Mouse (Mus musculus): ENCODE results near the gene Cytip. TPM values are rescaled to one million over a fixed set of nuclear protein-coding genes. Genes with fewer than 3 reads are reported as not detected.

The Cytip gene
- polyA plus RNA-seq, 1 experiment from 2014 or later = 0.19 TPM

- DNase-seq (ENCODE audit: low spot score) = no peak
- WGBS = 84% methylated on average over 2 of the region's 2 CpGs
- H3K4me3 ChIP-seq (ENCODE audit: low read depth, low read length) = no peak overlapping the region
- no peaks in the 10 kb centered on the region for H3K36me3 ChIP-seq (ENCODE audit: control insufficient read depth, insufficient read depth, low read length)
- no peaks in the 10 kb centered on the region for H3K27me3 ChIP-seq (ENCODE audit: control insufficient read depth, insufficient read depth, low read length)
- no peak overlapping the region for H3K9ac ChIP-seq (ENCODE audit: low read length)
- no peak overlapping the region for H3K27ac ChIP-seq (ENCODE audit: low read depth, low read length)
- no peaks in the 10 kb centered on the region for H3K4me1 ChIP-seq (ENCODE audit: control insufficient read depth, insufficient read depth, low read length)
- no peaks in the 10 kb centered on the region for H3K9me3 ChIP-seq (ENCODE audit: control insufficient read depth, low read length)
- ATAC-seq (ENCODE audit: insufficient read depth, low FRiP score, low TSS enrichment) = no peak
- no peak overlapping the region for H3K4me2 ChIP-seq (ENCODE audit: low read depth)
Measured at GRCm38 (mm10) chr2:58169173-58169572, 26.2 kb downstream of the Cytip start.

- no peak overlapping the region for H3K4me2 ChIP-seq (ENCODE audit: low read depth)
- no peak overlapping the region for H3K4me3 ChIP-seq (ENCODE audit: low read depth, low read length)
- no peak overlapping the region for H3K9ac ChIP-seq (ENCODE audit: low read length)
- no peak overlapping the region for H3K27ac ChIP-seq (ENCODE audit: low read depth, low read length)
- H3K9me3 ChIP-seq (ENCODE audit: control insufficient read depth, low read length) = no peaks in the 10 kb centered on the region
- no peak for ATAC-seq (ENCODE audit: insufficient read depth, low FRiP score, low TSS enrichment)
- no peak for DNase-seq (ENCODE audit: low spot score)
- no peaks in the 10 kb centered on the region for H3K36me3 ChIP-seq (ENCODE audit: control insufficient read depth, insufficient read depth, low read length)
- no peaks in the 10 kb centered on the region for H3K4me1 ChIP-seq (ENCODE audit: control insufficient read depth, insufficient read depth, low read length)
- WGBS = 83% methylated on average over 3 of the region's 3 CpGs
- H3K27me3 ChIP-seq (ENCODE audit: control insufficient read depth, insufficient read depth, low read length) = no peaks in the 10 kb centered on the region
Measured at GRCm38 (mm10) chr2:58167654-58168053, 27.7 kb downstream of the Cytip start.

- Histone ChIP-seq H3K36me3 (ENCODE audit: control insufficient read depth, insufficient read depth, low read length) (no peaks in the 10 kb centered on the region), H3K27me3 (ENCODE audit: control insufficient read depth, insufficient read depth, low read length) (no peaks in the 10 kb centered on the region), H3K4me3 (ENCODE audit: low read depth, low read length) (no peak overlapping the region), H3K9ac (ENCODE audit: low read length) (no peak overlapping the region), H3K9me3 (ENCODE audit: control insufficient read depth, low read length) (no peaks in the 10 kb centered on the region), H3K4me1 (ENCODE audit: control insufficient read depth, insufficient read depth, low read length) (no peaks in the 10 kb centered on the region), H3K4me2 (ENCODE audit: low read depth) (no peak overlapping the region), H3K27ac (ENCODE audit: low read depth, low read length) (no peak overlapping the region)
- 78% methylated on average over 2 of the region's 2 CpGs for WGBS
- ATAC-seq (ENCODE audit: insufficient read depth, low FRiP score, low TSS enrichment) = no peak
- DNase-seq (ENCODE audit: low spot score) = no peak
Measured at GRCm38 (mm10) chr2:58166764-58167163, 28.6 kb downstream of the Cytip start.

- H3K27ac ChIP-seq (ENCODE audit: low read depth, low read length) = no peak overlapping the region
- H3K4me1 ChIP-seq (ENCODE audit: control insufficient read depth, insufficient read depth, low read length) = no peaks in the 10 kb centered on the region
- no peak overlapping the region for H3K4me3 ChIP-seq (ENCODE audit: low read depth, low read length)
- no peak overlapping the region for H3K4me2 ChIP-seq (ENCODE audit: low read depth)
- no peaks in the 10 kb centered on the region for H3K36me3 ChIP-seq (ENCODE audit: control insufficient read depth, insufficient read depth, low read length)
- H3K9me3 ChIP-seq (ENCODE audit: control insufficient read depth, low read length) = no peaks in the 10 kb centered on the region
- 57% methylated on average over 1 of the region's 1 CpGs for WGBS
- no peak for DNase-seq (ENCODE audit: low spot score)
- ATAC-seq (ENCODE audit: insufficient read depth, low FRiP score, low TSS enrichment) = no peak
- no peak overlapping the region for H3K9ac ChIP-seq (ENCODE audit: low read length)
- H3K27me3 ChIP-seq (ENCODE audit: control insufficient read depth, insufficient read depth, low read length) = no peaks in the 10 kb centered on the region
Measured at GRCm38 (mm10) chr2:58163457-58164181, 31.7 kb downstream of the Cytip start.

GRCm38 (mm10) chr2:58161813-58162212, 33.5 kb downstream of the Cytip start:
- Histone ChIP-seq H3K4me3 (ENCODE audit: low read depth, low read length) (no peak overlapping the region), H3K9ac (ENCODE audit: low read length) (no peak overlapping the region), H3K27me3 (ENCODE audit: control insufficient read depth, insufficient read depth, low read length) (no peaks in the 10 kb centered on the region), H3K36me3 (ENCODE audit: control insufficient read depth, insufficient read depth, low read length) (no peaks in the 10 kb centered on the region), H3K9me3 (ENCODE audit: control insufficient read depth, low read length) (no peaks in the 10 kb centered on the region), H3K4me1 (ENCODE audit: control insufficient read depth, insufficient read depth, low read length) (no peaks in the 10 kb centered on the region), H3K27ac (ENCODE audit: low read depth, low read length) (no peak overlapping the region), H3K4me2 (ENCODE audit: low read depth) (no peak overlapping the region)
- 83% methylated on average over 4 of the region's 4 CpGs for WGBS
- DNase-seq (ENCODE audit: low spot score) = no peak
- ATAC-seq (ENCODE audit: insufficient read depth, low FRiP score, low TSS enrichment) = no peak

GRCm38 (mm10) chr2:58160541-58161307, 34.6 kb downstream of the Cytip start:
- H3K27ac ChIP-seq (ENCODE audit: low read depth, low read length) = no peak overlapping the region

GRCm38 (mm10) chr2:58159880-58160279, 35.5 kb downstream of the Cytip start:
- no peak overlapping the region for H3K4me2 ChIP-seq (ENCODE audit: low read depth)
- no peaks in the 10 kb centered on the region for H3K27me3 ChIP-seq (ENCODE audit: control insufficient read depth, insufficient read depth, low read length)
- H3K27ac ChIP-seq (ENCODE audit: low read depth, low read length) = no peak overlapping the region
- DNase-seq (ENCODE audit: low spot score) (no peak), ATAC-seq (ENCODE audit: insufficient read depth, low FRiP score, low TSS enrichment) (no peak)
- H3K36me3 ChIP-seq (ENCODE audit: control insufficient read depth, insufficient read depth, low read length) = no peaks in the 10 kb centered on the region
- no peak overlapping the region for H3K4me3 ChIP-seq (ENCODE audit: low read depth, low read length)
- WGBS = 94% methylated on average over 13 of the region's 13 CpGs
- no peaks in the 10 kb centered on the region for H3K4me1 ChIP-seq (ENCODE audit: control insufficient read depth, insufficient read depth, low read length)
- no peak overlapping the region for H3K9ac ChIP-seq (ENCODE audit: low read length)
- no peaks in the 10 kb centered on the region for H3K9me3 ChIP-seq (ENCODE audit: control insufficient read depth, low read length)

More at GRCm38 (mm10) chr2:58160541-58161307, 34.6 kb downstream of the Cytip start:
- Histone ChIP-seq H3K9ac (ENCODE audit: low read length) (no peak overlapping the region), H3K4me1 (ENCODE audit: control insufficient read depth, insufficient read depth, low read length) (no peaks in the 10 kb centered on the region), H3K36me3 (ENCODE audit: control insufficient read depth, insufficient read depth, low read length) (no peaks in the 10 kb centered on the region), H3K9me3 (ENCODE audit: control insufficient read depth, low read length) (no peaks in the 10 kb centered on the region), H3K4me3 (ENCODE audit: low read depth, low read length) (no peak overlapping the region), H3K27me3 (ENCODE audit: control insufficient read depth, insufficient read depth, low read length) (no peaks in the 10 kb centered on the region), H3K4me2 (ENCODE audit: low read depth) (no peak overlapping the region)
- 82% methylated on average over 21 of the region's 21 CpGs for WGBS
- DNase-seq (ENCODE audit: low spot score) = no peak
- no peak for ATAC-seq (ENCODE audit: insufficient read depth, low FRiP score, low TSS enrichment)

GRCm38 (mm10) chr2:58159121-58159520, 36.2 kb downstream of the Cytip start:
- H3K9me3 ChIP-seq (ENCODE audit: control insufficient read depth, low read length) = no peaks in the 10 kb centered on the region
- H3K4me3 ChIP-seq (ENCODE audit: low read depth, low read length) = no peak overlapping the region
- H3K27ac ChIP-seq (ENCODE audit: low read depth, low read length) = no peak overlapping the region
- WGBS = 90% methylated on average over 6 of the region's 6 CpGs
- no peak overlapping the region for H3K4me2 ChIP-seq (ENCODE audit: low read depth)
- H3K4me1 ChIP-seq (ENCODE audit: control insufficient read depth, insufficient read depth, low read length) = no peaks in the 10 kb centered on the region
- no peak for DNase-seq (ENCODE audit: low spot score)
- ATAC-seq (ENCODE audit: insufficient read depth, low FRiP score, low TSS enrichment) = no peak
- no peaks in the 10 kb centered on the region for H3K36me3 ChIP-seq (ENCODE audit: control insufficient read depth, insufficient read depth, low read length)
- no peaks in the 10 kb centered on the region for H3K27me3 ChIP-seq (ENCODE audit: control insufficient read depth, insufficient read depth, low read length)
- no peak overlapping the region for H3K9ac ChIP-seq (ENCODE audit: low read length)

GRCm38 (mm10) chr2:58158539-58158938, 36.8 kb downstream of the Cytip start:
- H3K9ac ChIP-seq (ENCODE audit: low read length) = no peak overlapping the region
- no peaks in the 10 kb centered on the region for H3K36me3 ChIP-seq (ENCODE audit: control insufficient read depth, insufficient read depth, low read length)
- H3K4me1 ChIP-seq (ENCODE audit: control insufficient read depth, insufficient read depth, low read length) = no peaks in the 10 kb centered on the region
- ATAC-seq (ENCODE audit: insufficient read depth, low FRiP score, low TSS enrichment) = no peak
- no peak for DNase-seq (ENCODE audit: low spot score)
- H3K4me3 ChIP-seq (ENCODE audit: low read depth, low read length) = no peak overlapping the region
- 85% methylated on average over 5 of the region's 5 CpGs for WGBS
- H3K27ac ChIP-seq (ENCODE audit: low read depth, low read length) = no peak overlapping the region
- no peaks in the 10 kb centered on the region for H3K27me3 ChIP-seq (ENCODE audit: control insufficient read depth, insufficient read depth, low read length)
- H3K9me3 ChIP-seq (ENCODE audit: control insufficient read depth, low read length) = no peaks in the 10 kb centered on the region
- no peak overlapping the region for H3K4me2 ChIP-seq (ENCODE audit: low read depth)

Data from neural tube, embryonic 11.5 days (tissue).